10 mouse cellular contexts compared by ENCODE assay signal in the genomic region with DNA sequence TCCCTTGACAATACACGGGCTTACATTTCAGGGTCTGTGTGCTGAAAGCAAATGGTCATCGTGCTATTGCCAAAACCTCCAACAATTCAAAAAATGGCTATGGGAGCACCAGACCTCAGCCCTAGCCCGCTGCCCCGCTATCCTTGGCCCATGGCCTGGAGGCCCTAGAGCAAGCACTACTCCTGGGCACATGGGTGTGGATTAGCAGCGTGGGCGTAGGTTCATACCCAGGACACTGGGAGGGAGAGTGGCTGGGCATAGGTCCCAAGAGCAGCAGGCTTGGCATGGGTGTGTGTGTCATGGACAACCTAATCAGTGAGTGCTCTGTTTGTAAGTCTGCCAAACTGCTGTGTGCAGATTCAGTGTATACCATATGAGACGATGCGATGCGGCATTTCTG. TPM values are rescaled to one million over a fixed set of nuclear protein-coding genes. Genes with fewer than 3 reads are reported as not detected.
A peak's percentile ranks its signal among the peaks of the same experiment; 100 is the strongest.
DNase-seq lines count a peak whose midpoint lies in the region; ATAC-seq and TF ChIP-seq lines count a peak whose summit lies in the region.
"Had no signal": no experiment of that assay in that cellular context is flagged by ENCODE, and none has a peak within 500 bp of the region (broad histone marks: within the 10 kb centered on the region; RNA-seq: fewer than 3 reads in every experiment).

No protein-coding gene starts in this region.

- H3K4me3 ChIP-seq in gastrocnemius, adult 2 months = no peak overlapping the region
- H3K4me3 ChIP-seq in lung, embryonic 14.5 days (ENCODE audit: low read depth, low read length) = no peak overlapping the region
- H3K4me3 ChIP-seq: midbrain, embryonic 15.5 days had no signal

- peak; percentile 89 for DNase-seq in 3T3-L1 (ENCODE audit: low read depth, low spot score)
- DNase-seq in NIH3T3 (ENCODE audit: low read depth) = peak; percentile 75
- DNase-seq in gastrocnemius, adult 2 months = peak; percentile 63
- DNase-seq in lung, embryonic 14.5 days = peak; percentile 45
- no peak for DNase-seq in kidney, postnatal 25 days
- no peak for DNase-seq in kidney, adult 11 months
- DNase-seq in right cerebral cortex, postnatal 25 days = no peak
- DNase-seq: right cerebral cortex, postnatal 4 days had no signal

- no peak overlapping the region for H3K27ac ChIP-seq in gastrocnemius, adult 2 months
- H3K27ac ChIP-seq in lung, embryonic 14.5 days (ENCODE audit: low read depth) = no peak overlapping the region
- H3K27ac ChIP-seq: midbrain, embryonic 15.5 days had no signal

- ATAC-seq in lung, embryonic 14.5 days (ENCODE audit: insufficient read depth) = no peak
- ATAC-seq: midbrain, embryonic 15.5 days had no signal

- intact Hi-C loops in gastrocnemius, adult 2 months (cut with DNase I) = no loop called here

- H3K27me3 ChIP-seq in lung, embryonic 14.5 days (ENCODE audit: insufficient read depth, low read length) = no peaks in the 10 kb centered on the region; the same call in 1 of the 2 replicates
- H3K27me3 ChIP-seq: midbrain, embryonic 15.5 days had no signal

- no peak overlapping the region for H3K4me2 ChIP-seq in lung, embryonic 14.5 days
- H3K4me2 ChIP-seq: midbrain, embryonic 15.5 days had no signal

- WGBS in lung, embryonic 14.5 days = 76% methylated on average over 9 of the region's 9 CpGs

- no peaks in the 10 kb centered on the region for H3K9me3 ChIP-seq in lung, embryonic 14.5 days (ENCODE audit: low read depth, low read length)
- H3K9me3 ChIP-seq: midbrain, embryonic 15.5 days had no signal

- no peaks in the 10 kb centered on the region for H3K4me1 ChIP-seq in lung, embryonic 14.5 days (ENCODE audit: insufficient read depth)

- no peak for TF ChIP-seq CTCF in gastrocnemius, adult 2 months (IDR thresholded peaks at IDR 0.05)
- no peak for TF ChIP-seq CTCF in lung, embryonic 14.5 days (IDR thresholded peaks at IDR 0.05; ENCODE audit: low read depth)

- H3K9ac ChIP-seq in lung, embryonic 14.5 days = no peak overlapping the region
- H3K9ac ChIP-seq: midbrain, embryonic 15.5 days had no signal

- 0 out of 2 replicates have a peak, but pooled peaks cover 3% of the 10 kb centered on the region for H3K36me3 ChIP-seq in lung, embryonic 14.5 days (ENCODE audit: insufficient read depth)

RNA-seq across cellular contexts. Expression of gene Golt1a, which starts 13.2 kb away (rescaled TPM):
- total RNA-seq in gastrocnemius, adult 2 months (2021) = not detected
- 0.55 and 1.1 TPM in 2 replicates for polyA plus RNA-seq in lung, embryonic 14.5 days (2014; fragmentation: Nextera tagmentation; extraction: Ambion mirVana)
- polyA plus RNA-seq: midbrain, embryonic 15.5 days had no signal

RNA-seq across cellular contexts. Expression of gene Kiss1, which starts 25.3 kb away (rescaled TPM):
- not detected for total RNA-seq in gastrocnemius, adult 2 months (2021)
- 6.6 and 7.1 TPM in 2 replicates for polyA plus RNA-seq in lung, embryonic 14.5 days (2014; fragmentation: Nextera tagmentation; extraction: Ambion mirVana)
- total RNA-seq: left cerebral cortex, postnatal 36 days had no signal
- polyA plus RNA-seq: midbrain, embryonic 15.5 days had no signal

RNA-seq across cellular contexts. Expression of gene Ren1, which starts 53.9 kb away (rescaled TPM):
- under 1 TPM in 1 of 2 experiments, not detected in 1; 0.15 TPM for total RNA-seq in gastrocnemius, adult 2 months (2021)
- 0.80 and 0.86 TPM in 2 replicates for polyA plus RNA-seq in lung, embryonic 14.5 days (2014; fragmentation: Nextera tagmentation; extraction: Ambion mirVana)
- total RNA-seq: left cerebral cortex, postnatal 36 days had no signal
- polyA plus RNA-seq: midbrain, embryonic 15.5 days had no signal

Comparison
In these comparisons a context has a peak if more than half of its experiments do, and no peak if none do; other contexts are left out.
1. DNase-seq: peak in 3T3-L1 (single experiment), NIH3T3 (single experiment), gastrocnemius, adult 2 months (single experiment) and lung, embryonic 14.5 days (single experiment); none in kidney, postnatal 25 days (0 of 2), kidney, adult 11 months (single experiment) and right cerebral cortex, postnatal 25 days (single experiment).